Mouse (Mus musculus) limb, embryonic 13.5 days (tissue): ENCODE measurements around the gene Svep1. TPM values are rescaled to one million over a fixed set of nuclear protein-coding genes. Genes with fewer than 3 reads are reported as not detected.

Source experiments
- ATAC-seq: fragments of 200-750 bp; cut with Nextera tagmentation; 2 replicates; pipeline ENCODE4 v1.8.0; 2017; ENCODE audit warnings: low read depth, moderate number of reproducible peaks, moderate TSS enrichment; ENCODE audit not compliant: low FRiP score
- H3K27ac ChIP-seq: fragments of 300-500 bp; sonication (generic); 2 replicates; pipeline ENCODE4 v1.5.1; 2015; ENCODE audit warnings: inconsistent platforms, mild to moderate bottlenecking, moderate library complexity
- H3K27me3 ChIP-seq: fragments of 300-500 bp; sonication (generic); 2 replicates; pipeline ENCODE4 v1.6.1; 2015; ENCODE audit warnings: mild to moderate bottlenecking, inconsistent platforms
- H3K36me3 ChIP-seq: fragments of 300-500 bp; sonication (generic); 2 replicates; pipeline ENCODE4 v1.6.1; 2015; ENCODE audit warnings: inconsistent platforms, mild to moderate bottlenecking, moderate library complexity
- H3K4me1 ChIP-seq: fragments of 300-500 bp; sonication (generic); 2 replicates; pipeline ENCODE4 v1.6.1; 2015; ENCODE audit warnings: inconsistent platforms
- H3K4me2 ChIP-seq: fragments of 300-500 bp; sonication (generic); replicated peaks from 2 replicates; pipeline ENCODE4 v1.6.1; 2015; ENCODE audit warnings: inconsistent platforms, mild to moderate bottlenecking, moderate library complexity
- H3K4me3 ChIP-seq: fragments of 300-500 bp; sonication (generic); 2 replicates; pipeline ENCODE4 v1.5.1; 2015; ENCODE audit warnings: moderate library complexity, mild to moderate bottlenecking, inconsistent platforms
- H3K9ac ChIP-seq: fragments of 300-500 bp; sonication (generic); 2 replicates; pipeline ENCODE4 v1.6.1; 2015; ENCODE audit warnings: mild to moderate bottlenecking, inconsistent platforms
- H3K9me3 ChIP-seq: fragments of 300-500 bp; sonication (generic); 2 replicates; pipeline ENCODE4 v1.6.1; 2016; ENCODE audit warnings: inconsistent platforms
- WGBS: fragments of 180-500 bp; shearing (Covaris S2); methylation state at CpG from one replicate; pipeline ENCODE4 v1.1.7; 2015; 5-methylcytosine and 5-hydroxymethylcytosine counted together
- polyA plus RNA-seq: library from polyadenylated mRNA; unstranded; fragments of >200 nt; fragmentation: Nextera tagmentation; extraction: Ambion mirVana; gene quantifications from 2 replicates; pipeline ENCODE4 v1.2.1, GENCODE M21; 2015

The Svep1 gene
- polyA plus RNA-seq, 1 experiment from 2014 or later, result 6.1 TPM

DNA sequence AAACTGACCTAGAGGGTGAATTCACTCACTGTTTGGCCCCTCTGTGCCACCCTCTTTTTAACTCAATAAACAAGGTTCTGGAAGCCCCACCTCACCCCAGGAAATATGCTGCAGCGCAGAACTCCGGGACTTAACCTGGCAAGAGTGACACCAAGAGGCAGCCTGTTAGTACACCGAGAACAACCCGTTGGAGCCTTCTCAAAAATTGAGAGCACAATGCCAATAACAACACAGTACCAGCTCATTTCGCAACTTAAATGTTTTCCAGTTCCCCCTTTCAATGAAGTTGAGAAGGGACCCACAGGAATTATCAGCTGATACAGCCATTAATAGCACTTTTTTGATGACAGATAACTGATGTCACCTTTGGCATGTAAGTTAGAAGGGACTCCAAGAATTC lies 38.3 kb downstream of the Svep1 start:
- WGBS, result 87% methylated on average over 5 of the region's 5 CpGs
- ATAC-seq, result no peak
- H3K4me1 ChIP-seq, result peaks cover 33% of the 10 kb centered on the region
- no peak overlapping the region for H3K4me2 ChIP-seq
- H3K9me3 ChIP-seq, result no peaks in the 10 kb centered on the region
- no peaks in the 10 kb centered on the region for H3K36me3 ChIP-seq
- no peak overlapping the region for H3K9ac ChIP-seq
- H3K27ac ChIP-seq, result no peak overlapping the region
- no peak overlapping the region for H3K4me3 ChIP-seq
- no peaks in the 10 kb centered on the region for H3K27me3 ChIP-seq

DNA sequence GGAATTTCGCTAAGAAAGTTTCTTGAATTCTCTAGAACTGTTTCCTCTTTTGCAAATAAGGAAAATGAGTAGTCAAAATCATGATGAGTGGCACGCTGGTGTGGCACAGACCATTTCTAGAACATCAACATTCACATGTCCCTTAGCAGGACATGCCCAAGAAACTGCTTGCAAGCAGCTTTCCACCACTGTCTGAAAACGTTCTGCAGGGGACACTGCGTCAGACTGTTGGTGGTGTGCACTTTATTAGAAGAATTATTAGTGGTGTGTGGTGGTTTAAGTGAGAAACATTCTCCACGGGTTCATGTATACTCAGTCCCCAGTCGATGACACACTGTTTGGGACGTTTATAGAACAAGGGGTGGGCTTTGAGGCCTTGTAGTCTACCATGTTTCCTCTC lies 40.9 kb downstream of the Svep1 start:
- Histone ChIP-seq H3K4me1 (peaks cover 25% of the 10 kb centered on the region), H3K4me3 (no peak overlapping the region), H3K9me3 (no peaks in the 10 kb centered on the region), H3K36me3 (no peaks in the 10 kb centered on the region), H3K27me3 (no peaks in the 10 kb centered on the region), H3K27ac (peak overlapping the region; percentile 15; the same call in 1 of the 2 replicates), H3K4me2 (no peak overlapping the region), H3K9ac (no peak overlapping the region)
- ATAC-seq, result no peak
- 59% methylated on average over 7 of the region's 7 CpGs for WGBS

DNA sequence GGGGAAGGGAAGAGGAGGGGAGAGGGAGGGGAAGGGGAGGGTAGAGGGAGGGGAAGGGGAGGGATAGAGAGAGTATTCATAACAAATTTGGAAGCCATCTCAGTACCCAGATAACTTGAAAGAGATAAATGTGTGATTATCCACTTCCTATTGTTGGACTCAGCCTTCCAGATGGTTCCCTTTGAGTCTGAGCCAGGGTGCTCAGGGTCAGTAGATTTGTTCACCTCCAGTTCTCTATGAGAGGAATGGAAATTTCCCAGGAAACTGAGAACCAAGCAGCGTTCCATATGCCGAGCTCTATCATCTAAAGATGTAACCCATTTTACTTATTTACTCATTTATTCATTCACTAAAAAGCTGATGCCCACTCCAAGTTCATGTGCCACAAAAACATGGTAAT lies 44.8 kb downstream of the Svep1 start:
- ATAC-seq, result no peak
- 92% methylated on average over 2 of the region's 2 CpGs for WGBS
- Histone ChIP-seq H3K4me1 (peaks cover 5% of the 10 kb centered on the region; the same call in 1 of the 2 replicates), H3K4me2 (no peak overlapping the region), H3K9me3 (no peaks in the 10 kb centered on the region), H3K36me3 (no peaks in the 10 kb centered on the region), H3K27ac (no peak overlapping the region), H3K9ac (no peak overlapping the region), H3K4me3 (no peak overlapping the region), H3K27me3 (no peaks in the 10 kb centered on the region)

DNA sequence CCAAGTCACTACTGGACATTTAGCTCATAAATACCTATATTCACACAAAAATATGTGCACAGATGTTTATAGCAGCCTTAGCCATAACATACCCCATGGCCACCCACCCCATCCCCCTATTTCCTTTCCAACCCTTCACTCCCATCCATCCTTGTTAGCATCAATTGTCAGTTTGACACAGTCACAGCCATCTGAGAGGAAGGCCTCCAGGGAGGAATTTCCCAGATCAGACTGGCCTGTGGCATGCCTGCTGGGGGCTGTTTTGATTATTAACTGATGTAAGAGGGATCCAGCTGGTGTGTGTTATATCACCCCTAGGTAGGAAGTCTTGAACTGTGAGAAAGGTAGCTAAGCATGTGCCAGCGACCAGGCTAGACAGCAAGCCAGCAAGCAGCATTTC lies 47.1 kb downstream of the Svep1 start:
- 14% methylated on average over 1 of the region's 1 CpGs for WGBS

DNA sequence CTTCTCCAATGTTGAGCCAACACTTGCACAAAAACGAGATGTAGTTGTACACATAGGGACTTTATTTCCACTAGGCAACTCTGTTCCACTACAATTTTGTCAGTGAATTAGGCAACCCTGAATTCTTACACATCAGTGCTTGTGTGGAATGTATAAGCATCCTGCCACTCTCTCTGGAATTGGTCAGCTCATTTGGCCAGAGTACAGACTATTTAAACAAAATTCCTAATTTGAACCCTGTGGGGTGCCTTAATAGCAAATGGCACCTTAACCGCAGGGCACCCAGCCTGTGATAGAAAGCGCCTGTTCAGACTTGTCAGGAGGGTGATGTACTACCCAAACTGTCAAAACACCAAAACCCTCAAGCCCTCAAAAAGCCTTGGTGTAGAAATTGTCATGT lies 56.4 kb downstream of the Svep1 start:
- Histone ChIP-seq H3K36me3 (peaks cover 3% of the 10 kb centered on the region; the same call in 1 of the 2 replicates), H3K4me3 (no peak overlapping the region), H3K4me1 (no peaks in the 10 kb centered on the region), H3K9me3 (peaks cover 4% of the 10 kb centered on the region; the same call in 1 of the 2 replicates), H3K27me3 (no peaks in the 10 kb centered on the region), H3K9ac (no peak overlapping the region), H3K27ac (no peak overlapping the region), H3K4me2 (no peak overlapping the region)
- WGBS, result 62% methylated on average over 3 of the region's 3 CpGs
- ATAC-seq, result no peak

More for the DNA sequence above, 47.1 kb downstream of the Svep1 start:
- Histone ChIP-seq H3K9me3 (no peaks in the 10 kb centered on the region), H3K27me3 (no peaks in the 10 kb centered on the region), H3K4me3 (no peak overlapping the region), H3K4me1 (peaks cover 5% of the 10 kb centered on the region; the same call in 1 of the 2 replicates), H3K27ac (no peak overlapping the region), H3K36me3 (no peaks in the 10 kb centered on the region), H3K4me2 (no peak overlapping the region), H3K9ac (no peak overlapping the region)
- ATAC-seq, result no peak

DNA sequence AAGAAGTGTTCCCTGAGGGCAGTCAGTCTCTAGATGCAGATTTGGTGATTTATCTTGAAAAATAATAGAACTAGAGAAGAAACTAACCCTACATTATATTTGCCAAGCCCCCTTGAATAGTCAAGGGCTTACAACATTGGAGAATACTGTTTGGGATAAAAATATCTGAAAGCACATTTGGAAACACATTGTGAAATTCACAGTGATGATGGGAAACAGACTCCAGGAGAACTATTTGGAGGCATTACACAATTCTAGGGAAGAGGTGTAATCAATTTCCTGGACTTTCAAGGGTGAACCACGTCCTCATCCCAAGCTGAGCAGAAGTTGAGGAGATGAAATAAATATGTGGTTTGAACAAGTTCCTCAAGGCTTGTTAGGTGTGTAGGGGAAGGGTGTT lies 57.5 kb downstream of the Svep1 start:
- H3K9me3 ChIP-seq, result peaks cover 4% of the 10 kb centered on the region; the same call in 1 of the 2 replicates
- ATAC-seq, result no peak
- WGBS, result 37% methylated on average over 1 of the region's 1 CpGs
- H3K27ac ChIP-seq, result no peak overlapping the region
- H3K4me3 ChIP-seq, result no peak overlapping the region
- H3K9ac ChIP-seq, result no peak overlapping the region
- no peaks in the 10 kb centered on the region for H3K4me1 ChIP-seq
- no peaks in the 10 kb centered on the region for H3K27me3 ChIP-seq
- H3K4me2 ChIP-seq, result no peak overlapping the region
- H3K36me3 ChIP-seq, result peaks cover 3% of the 10 kb centered on the region; the same call in 1 of the 2 replicates

DNA sequence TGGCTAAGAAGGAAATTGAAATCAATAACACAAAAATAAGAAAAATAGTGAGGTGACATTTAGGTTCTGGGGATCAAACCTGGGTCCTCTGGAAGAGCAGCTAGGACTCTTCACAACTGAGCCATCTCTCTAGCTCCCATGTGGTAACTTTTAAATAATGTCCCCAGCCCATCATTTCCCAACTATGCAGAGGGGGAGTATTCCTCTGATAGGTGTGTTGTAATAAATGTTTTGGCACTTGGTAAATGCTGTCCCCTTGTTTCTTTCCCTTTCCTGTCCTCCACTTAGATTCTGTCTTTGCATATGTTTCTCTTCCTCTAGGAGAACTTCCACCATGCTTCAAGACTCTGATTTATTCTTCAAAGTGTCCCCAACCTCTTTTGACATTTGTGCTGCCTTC lies 58.1 kb downstream of the Svep1 start:
- Histone ChIP-seq H3K4me1 (no peaks in the 10 kb centered on the region), H3K4me3 (no peak overlapping the region), H3K36me3 (peaks cover 3% of the 10 kb centered on the region; the same call in 1 of the 2 replicates), H3K9me3 (peaks cover 4% of the 10 kb centered on the region; the same call in 1 of the 2 replicates), H3K27ac (no peak overlapping the region), H3K4me2 (no peak overlapping the region), H3K27me3 (no peaks in the 10 kb centered on the region), H3K9ac (no peak overlapping the region)
- ATAC-seq, result no peak

DNA sequence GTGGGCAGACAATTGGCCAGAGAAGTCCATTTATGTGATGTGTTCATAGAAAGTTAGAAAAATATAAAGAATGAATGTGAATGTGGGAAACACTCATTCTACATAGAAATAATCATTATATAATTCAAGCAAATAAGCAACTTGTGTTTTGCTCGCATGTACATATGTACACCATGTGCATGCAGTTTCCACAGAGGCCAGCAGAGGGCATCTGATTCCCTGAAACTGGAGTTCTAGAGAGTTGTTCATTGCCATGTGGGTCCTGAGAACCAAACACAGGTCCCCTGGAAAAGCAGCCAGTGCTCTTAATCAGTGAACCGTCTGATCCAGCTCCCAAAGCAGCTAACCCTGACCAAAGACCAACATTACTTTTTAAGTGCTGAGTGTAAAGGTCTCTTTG lies 60.0 kb downstream of the Svep1 start:
- Histone ChIP-seq H3K36me3 (peaks cover 3% of the 10 kb centered on the region; the same call in 1 of the 2 replicates), H3K4me1 (no peaks in the 10 kb centered on the region), H3K9me3 (peaks cover 4% of the 10 kb centered on the region; the same call in 1 of the 2 replicates), H3K27me3 (no peaks in the 10 kb centered on the region), H3K4me3 (no peak overlapping the region), H3K4me2 (no peak overlapping the region), H3K9ac (no peak overlapping the region), H3K27ac (no peak overlapping the region)
- WGBS, result 94% methylated on average over 2 of the region's 2 CpGs
- ATAC-seq, result no peak

DNA sequence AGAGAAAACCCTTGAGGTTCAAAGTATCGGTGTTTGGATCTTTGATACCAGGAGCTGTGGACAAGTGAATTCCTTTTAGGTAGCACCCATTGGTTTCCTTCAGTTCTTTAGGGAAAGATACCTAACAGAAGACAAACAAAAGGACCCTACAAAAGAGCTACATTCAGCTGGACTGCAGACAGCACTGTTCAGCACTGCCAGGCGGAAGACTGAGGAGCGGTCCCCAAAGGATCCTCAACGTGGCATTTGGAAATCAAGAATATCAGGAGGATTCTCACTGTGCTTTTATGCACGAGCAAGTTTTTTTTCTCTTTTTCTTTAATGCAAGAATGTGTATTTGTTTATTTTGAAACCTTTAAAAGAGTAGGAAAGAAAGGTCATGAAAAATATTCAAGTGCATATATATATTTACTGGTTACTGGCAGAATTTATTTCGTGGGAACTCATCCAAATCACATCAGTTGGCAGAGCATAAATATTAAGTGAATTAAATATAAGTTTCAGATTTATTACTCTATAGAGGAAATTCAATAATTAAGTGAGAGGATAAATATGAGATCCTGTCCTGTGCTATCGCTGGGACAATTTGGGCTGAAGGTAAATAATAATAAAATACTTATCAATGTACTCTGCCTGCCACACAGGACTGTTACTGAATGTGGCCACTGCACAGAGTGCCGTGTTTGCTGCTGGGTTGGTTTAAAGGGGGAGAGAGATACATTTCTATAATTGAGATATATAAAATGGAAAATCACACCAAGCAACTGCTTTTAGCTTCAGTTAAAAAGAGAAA lies 66.7 kb downstream of the Svep1 start:
- Histone ChIP-seq H3K4me2 (no peak overlapping the region), H3K4me3 (no peak overlapping the region), H3K36me3 (no peaks in the 10 kb centered on the region), H3K9me3 (no peaks in the 10 kb centered on the region), H3K27ac (no peak overlapping the region), H3K27me3 (no peaks in the 10 kb centered on the region), H3K9ac (no peak overlapping the region), H3K4me1 (no peaks in the 10 kb centered on the region; the same call in 1 of the 2 replicates)
- 83% methylated on average over 8 of the region's 8 CpGs for WGBS
- no peak for ATAC-seq

DNA sequence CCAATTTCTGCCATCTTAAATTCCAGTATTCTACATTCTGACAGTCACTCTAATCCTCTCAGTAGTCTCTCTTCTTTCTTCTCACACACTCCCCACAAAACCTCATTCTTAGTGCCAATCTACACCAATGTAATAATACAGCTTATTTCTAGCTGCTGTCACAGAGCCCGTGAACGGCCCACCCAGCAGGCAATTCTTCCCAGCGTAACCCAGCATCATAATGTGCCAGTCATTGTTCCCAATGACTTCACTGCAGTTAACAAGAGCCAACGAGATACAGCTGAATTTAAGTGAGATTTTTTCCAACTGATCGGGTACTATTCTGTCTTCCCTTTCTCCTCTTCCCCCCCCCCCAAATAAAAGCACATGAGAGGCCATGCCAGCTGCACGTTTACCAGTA lies 67.4 kb downstream of the Svep1 start:
- no peaks in the 10 kb centered on the region; the same call in 1 of the 2 replicates for H3K4me1 ChIP-seq
- ATAC-seq, result no peak
- H3K9ac ChIP-seq, result no peak overlapping the region
- WGBS, result 73% methylated on average over 6 of the region's 6 CpGs
- H3K36me3 ChIP-seq, result no peaks in the 10 kb centered on the region
- H3K9me3 ChIP-seq, result no peaks in the 10 kb centered on the region
- H3K4me2 ChIP-seq, result no peak overlapping the region
- no peaks in the 10 kb centered on the region for H3K27me3 ChIP-seq
- no peak overlapping the region for H3K27ac ChIP-seq
- H3K4me3 ChIP-seq, result no peak overlapping the region

DNA sequence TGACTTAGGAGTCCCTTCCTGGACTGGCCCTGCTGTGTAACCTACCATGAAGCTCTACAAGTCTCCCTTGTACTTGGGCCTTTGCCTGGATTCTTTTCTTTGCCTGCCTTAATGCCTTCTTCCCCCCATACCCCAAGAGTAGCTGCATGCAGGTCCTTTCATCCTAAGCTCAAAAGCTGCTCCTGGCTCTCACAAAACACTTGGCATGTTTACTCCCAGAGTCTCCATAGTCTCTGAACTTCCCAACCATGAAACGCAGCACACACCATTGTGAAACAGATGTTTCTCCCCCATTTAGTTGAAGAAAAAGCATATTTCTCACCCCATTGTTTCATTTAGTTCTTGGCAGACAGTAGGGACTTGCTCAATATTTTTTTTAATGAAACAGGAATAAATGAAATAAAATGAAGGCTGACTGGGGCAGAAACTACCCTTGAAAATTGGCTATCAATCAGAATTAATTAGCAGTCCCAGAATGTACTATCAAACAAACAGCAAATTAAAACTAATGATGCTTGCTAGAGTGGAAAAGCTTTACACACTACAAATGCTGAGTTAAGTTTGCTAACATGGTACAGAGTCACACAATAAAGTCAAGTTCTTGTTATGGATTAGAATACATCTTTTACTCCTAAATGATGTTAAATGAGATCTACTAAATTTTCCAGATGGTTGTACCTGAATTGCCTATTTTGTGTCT lies 72.9 kb downstream of the Svep1 start:
- Histone ChIP-seq H3K27ac (no peak overlapping the region), H3K36me3 (no peaks in the 10 kb centered on the region), H3K4me2 (no peak overlapping the region), H3K9ac (no peak overlapping the region), H3K4me3 (no peak overlapping the region), H3K27me3 (no peaks in the 10 kb centered on the region), H3K9me3 (no peaks in the 10 kb centered on the region), H3K4me1 (no peaks in the 10 kb centered on the region; the same call in 1 of the 2 replicates)
- ATAC-seq, result no peak
- 54% methylated on average over 1 of the region's 1 CpGs for WGBS

DNA sequence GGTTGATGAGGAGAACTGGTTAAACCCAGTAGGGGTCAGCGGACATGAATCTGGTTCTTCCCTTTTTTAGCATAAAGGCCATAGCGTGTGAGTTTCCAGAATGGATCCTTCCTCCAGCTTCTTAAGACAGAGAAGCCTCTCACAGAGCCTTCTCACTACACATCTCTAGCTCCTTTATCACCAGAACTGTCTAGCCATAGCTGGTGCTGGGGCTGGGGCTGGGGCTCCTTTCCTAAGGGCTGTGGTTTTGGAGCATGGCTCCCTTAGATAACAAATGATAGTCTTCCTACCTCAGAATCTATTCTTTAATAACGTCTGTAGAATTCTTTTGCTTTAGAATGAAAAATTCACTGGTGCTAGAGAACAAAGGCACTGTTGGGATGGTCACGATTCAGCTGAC lies 76.8 kb downstream of the Svep1 start:
- Histone ChIP-seq H3K4me1 (no peaks in the 10 kb centered on the region; the same call in 1 of the 2 replicates), H3K27me3 (no peaks in the 10 kb centered on the region), H3K9ac (no peak overlapping the region), H3K27ac (no peak overlapping the region), H3K4me3 (no peak overlapping the region), H3K36me3 (no peaks in the 10 kb centered on the region), H3K9me3 (no peaks in the 10 kb centered on the region), H3K4me2 (no peak overlapping the region)
- no peak for ATAC-seq
- 88% methylated on average over 4 of the region's 4 CpGs for WGBS
